Mouse (Mus musculus) ES-E14 (cell line): Measurements from ENCODE around the gene Hist2h3b. TPM values are rescaled to one million over a fixed set of nuclear protein-coding genes. Genes with fewer than 3 reads are reported as not detected.
A peak's percentile ranks its signal among the peaks of the same experiment; 100 is the strongest.

Source experiments
- DNase-seq: peaks from one replicate; pipeline ENCODE4 v3.0.0-alpha.2; 2013; ENCODE audit warnings: low read depth, low spot score
- H3K27ac ChIP-seq: 2 replicates; pipeline ENCODE4 v1.5.1; 2012; ENCODE audit warnings: low read depth, mild to moderate bottlenecking, low read length, moderate library complexity, mixed read lengths; ENCODE audit not compliant: poor library complexity, insufficient read depth, severe bottlenecking
- H3K36me3 ChIP-seq: 2 replicates; pipeline ENCODE4 v1.6.1; 2012; ENCODE audit warnings: mild to moderate bottlenecking, low read length, moderate library complexity, mixed read lengths; ENCODE audit not compliant: control insufficient read depth, poor library complexity, insufficient read depth, severe bottlenecking
- H3K4me1 ChIP-seq, 2 experiments: fragments of 150-350 bp in 1 of 2; sonication (generic) in 1 of 2; 2 replicates each; pipeline ENCODE4 v1.6.1; 2012; ENCODE audit warnings: low read length in 2 of 2, mild to moderate bottlenecking in 1 of 2, mixed read lengths in 1 of 2; ENCODE audit not compliant: control insufficient read depth in 2 of 2, insufficient read depth in 2 of 2, poor library complexity in 1 of 2
- H3K4me3 ChIP-seq, 2 experiments: fragments of 150-350 bp in 1 of 2; sonication (generic) in 1 of 2; 2 replicates each; pipeline ENCODE4 v1.5.1; 2012; ENCODE audit warnings: low read length in 2 of 2, low read depth in 1 of 2, mild to moderate bottlenecking in 1 of 2, mixed read lengths in 1 of 2; ENCODE audit not compliant: insufficient read depth in 1 of 2, poor library complexity in 1 of 2, severe bottlenecking in 1 of 2
- H3K9ac ChIP-seq: 2 replicates; pipeline ENCODE4 v1.6.1; 2012; ENCODE audit warnings: low read depth, mild to moderate bottlenecking, low read length, mixed read lengths; ENCODE audit not compliant: poor library complexity, insufficient read depth, severe bottlenecking
- H3K9me3 ChIP-seq: fragments of 150-350 bp; sonication (generic); 2 replicates; pipeline ENCODE4 v1.6.1; 2012; ENCODE audit warnings: low read depth, mild to moderate bottlenecking, low read length; ENCODE audit not compliant: control insufficient read depth, insufficient read depth
- CHD2 ChIP-seq: IDR thresholded peaks from 2 replicates; pipeline ENCODE4 v1.6.1; 2014; ENCODE audit warnings: mild to moderate bottlenecking, low read depth, low read length, inconsistent platforms
- HCFC1 ChIP-seq: IDR thresholded peaks from 2 replicates; pipeline ENCODE4 v1.6.1; 2012; ENCODE audit warnings: low read length, inconsistent platforms, borderline replicate concordance; ENCODE audit not compliant: insufficient read depth
- MAFK ChIP-seq: IDR thresholded peaks from 2 replicates; pipeline ENCODE4 v1.6.1; 2014; ENCODE audit warnings: mild to moderate bottlenecking, low read depth, low read length, inconsistent platforms; ENCODE audit not compliant: insufficient read depth
- ZC3H11A ChIP-seq: IDR thresholded peaks from 2 replicates; pipeline ENCODE4 v1.6.1; 2012; ENCODE audit warnings: low read depth, mild to moderate bottlenecking, inconsistent platforms, low read length, borderline replicate concordance
- ZNF384 ChIP-seq: IDR thresholded peaks from 2 replicates; pipeline ENCODE4 v1.6.1; 2012; ENCODE audit warnings: low read depth, low read length, inconsistent platforms
- in situ Hi-C, 2 experiments: fragments of 600-800 bp; cut with MboI; formaldehyde crosslinking; loops; one replicate each; pipeline ENCODE4 v1.15.1; 2025; ENCODE audit warnings: low sequenced_read_pairs in 2 of 2, inconsistent platforms in 1 of 2; ENCODE audit not compliant: unreplicated experiment in 2 of 2
- total RNA-seq: library from RNA; depleted of rRNA; stranded (reverse); fragments of 300-350 nt; gene quantifications from 2 replicates; pipeline ENCODE4 v1.2.3, GENCODE M21; 2012

Hist2h3b gene
- total RNA-seq, 1 experiment: 806 TPM

GRCm38 (mm10) chr3:96220765-96221639, 47.5 kb upstream of the Hist2h3b start, which contains the start of the genes Hist2h2ac and Hist2h2be:
Hist2h2ac (minus strand) TSS chr3:96220880.
Hist2h2be (plus strand) TSS chr3:96221119.
- in situ Hi-C loops: no loop called here
- Histone ChIP-seq H3K4me3 (peak within 1 kb of the TSS; percentile 75 to 77), H3K9ac (peak within 1 kb of the TSS; percentile 95), H3K27ac (peak within 1 kb of the TSS; percentile 93), H3K4me1 (peaks cover 0 to 7% of the 10 kb centered on the region in 2 experiments; a peak in 2 of 4 replicates), H3K9me3 (no peaks in the 10 kb centered on the region), H3K36me3 (no peaks in the 10 kb centered on the region)
- peak; percentile 87 for DNase-seq
- TF ChIP-seq HCFC1 (no peak), ZNF384 (no peak), ZC3H11A (no peak), CHD2 (no peak), MAFK (no peak)

- DNase-seq: no peak
- peak overlapping the region; percentile 20; the same call in 1 of the 2 replicates for H3K27ac ChIP-seq
- H3K36me3 ChIP-seq: no peaks in the 10 kb centered on the region
- no peak for TF ChIP-seq ZC3H11A
- no peak for TF ChIP-seq MAFK
- no peak for TF ChIP-seq ZNF384
- no peak for TF ChIP-seq CHD2
- TF ChIP-seq HCFC1: no peak
- no peaks in the 10 kb centered on the region for H3K9me3 ChIP-seq
- H3K4me1 ChIP-seq: peaks cover 0 to 7% of the 10 kb centered on the region in 2 experiments; a peak in 2 of 4 replicates
- peak overlapping the region; percentile 61 for H3K9ac ChIP-seq
- peak overlapping the region; percentile 55 to 75 for H3K4me3 ChIP-seq
- in situ Hi-C loops: no loop called here
These were observed 46.8 kb upstream of the Hist2h3b start for GRCm38 (mm10) chr3:96221640-96222038.

GRCm38 (mm10) chr3:96222774-96223173, 45.7 kb upstream of the Hist2h3b start:
- no peak for DNase-seq
- Histone ChIP-seq H3K4me3 (no peak overlapping the region), H3K36me3 (no peaks in the 10 kb centered on the region), H3K9ac (no peak overlapping the region), H3K9me3 (no peaks in the 10 kb centered on the region), H3K27ac (no peak overlapping the region), H3K4me1 (peaks cover 0 to 11% of the 10 kb centered on the region in 2 experiments; a peak in 2 of 4 replicates)
- in situ Hi-C loops: no loop called here
- TF ChIP-seq HCFC1 (no peak), ZNF384 (no peak), MAFK (no peak), ZC3H11A (no peak), CHD2 (no peak)

- in situ Hi-C loops: no loop called here
These were observed 43.0 kb upstream of the Hist2h3b start for GRCm38 (mm10) chr3:96225421-96225820.

More at GRCm38 (mm10) chr3:96225421-96225820, 43.0 kb upstream of the Hist2h3b start:
- DNase-seq: no peak
- Histone ChIP-seq H3K9me3 (no peaks in the 10 kb centered on the region), H3K4me1 (peaks cover 0 to 11% of the 10 kb centered on the region in 2 experiments; a peak in 2 of 4 replicates), H3K36me3 (no peaks in the 10 kb centered on the region), H3K27ac (no peak overlapping the region), H3K4me3 (no peak overlapping the region), H3K9ac (no peak overlapping the region)
- TF ChIP-seq ZNF384 (no peak), ZC3H11A (no peak), MAFK (no peak), CHD2 (no peak), HCFC1 (no peak)
